Mouse (Mus musculus): ENCODE measurements around the gene Kirrel.

GRCm38 (mm10) chr3:87114801-87115200, 59.7 kb downstream of the Kirrel start:
- TF ChIP-seq CTCF (IDR thresholded peaks at IDR 0.05): no peak
- TF ChIP-seq EP300 (IDR thresholded peaks at IDR 0.05): no peak

All from lung, postnatal 0 days (tissue).